Mouse (Mus musculus) lung, embryonic 16.5 days (tissue): ENCODE data around the gene Olfr147. TPM values are rescaled to one million over a fixed set of nuclear protein-coding genes. Genes with fewer than 3 reads are reported as not detected.
"Not testable (repeated sequence)": the region's sequence is repeated elsewhere in the genome, so short reads cannot be mapped to it uniquely, and the experiment has no call there.

ENCODE experiments used
- ATAC-seq: fragments of 200-750 bp; cut with Nextera tagmentation; 2 replicates; pipeline ENCODE4 v1.8.0; 2017; ENCODE audit warnings: low read depth, mild to moderate bottlenecking, moderate library complexity
- H3K27ac ChIP-seq: fragments of 300-500 bp; sonication (generic); 2 replicates; pipeline ENCODE4 v1.5.1; 2014; ENCODE audit warnings: mild to moderate bottlenecking, control low read depth, low read length
- H3K27me3 ChIP-seq: fragments of 300-500 bp; sonication (generic); 2 replicates; pipeline ENCODE4 v1.6.1; 2014; ENCODE audit warnings: low read depth, low read length, mixed read lengths; ENCODE audit not compliant: control insufficient read depth, insufficient read depth
- H3K36me3 ChIP-seq: fragments of 300-500 bp; sonication (generic); 2 replicates; pipeline ENCODE4 v1.6.1; 2014; ENCODE audit warnings: low read length; ENCODE audit not compliant: control insufficient read depth, insufficient read depth
- H3K4me1 ChIP-seq: fragments of 300-500 bp; sonication (generic); replicated peaks from 2 replicates; pipeline ENCODE4 v1.6.1; 2014; ENCODE audit warnings: low read length, mixed read lengths; ENCODE audit not compliant: control insufficient read depth, insufficient read depth
- H3K4me2 ChIP-seq: fragments of 300-500 bp; sonication (generic); 2 replicates; pipeline ENCODE4 v1.6.1; 2014; ENCODE audit warnings: low read depth, low read length, control low read depth
- H3K4me3 ChIP-seq: fragments of 300-500 bp; sonication (generic); 2 replicates; pipeline ENCODE4 v1.5.1; 2014; ENCODE audit warnings: mild to moderate bottlenecking, low read length, control low read depth
- H3K9ac ChIP-seq: fragments of 300-500 bp; sonication (generic); 2 replicates; pipeline ENCODE4 v1.6.1; 2014; ENCODE audit warnings: low read length, control low read depth
- H3K9me3 ChIP-seq: fragments of 300-500 bp; sonication (generic); 2 replicates; pipeline ENCODE4 v1.6.1; 2016; ENCODE audit warnings: low read length; ENCODE audit not compliant: control insufficient read depth
- WGBS: fragments of 180-500 bp; shearing (Covaris S2); extraction: QIAGEN DNeasy Blood & Tissue Kit; methylation state at CpG from one replicate; pipeline ENCODE4 v1.1.7; 2014; 5-methylcytosine and 5-hydroxymethylcytosine counted together
- polyA plus RNA-seq: library from polyadenylated mRNA; unstranded; fragments of >200 nt; fragmentation: Nextera tagmentation; extraction: Ambion mirVana; gene quantifications from 2 replicates; pipeline ENCODE4 v1.2.1, GENCODE M21; 2015

Olfr147 gene
- not detected in 2 replicates for polyA plus RNA-seq

GRCm38 (mm10) chr9:38401398-38401797, at the start of gene Olfr147:
Gene Olfr147 (plus strand): TSS chr9:38401698.
- Histone ChIP-seq H3K4me1 (no peaks in the 10 kb centered on the region), H3K36me3 (no peaks in the 10 kb centered on the region), H3K9me3 (no peaks in the 10 kb centered on the region), H3K27me3 (no peaks in the 10 kb centered on the region), H3K9ac (no peak within 1 kb of the TSS), H3K4me2 (no peak within 1 kb of the TSS), H3K4me3 (no peak within 1 kb of the TSS), H3K27ac (no peak within 1 kb of the TSS)
- ATAC-seq = no peak
- WGBS = 77% methylated on average over 1 of the region's 1 CpGs

- ATAC-seq = no peak
- WGBS = 82% methylated on average over 2 of the region's 2 CpGs
Observed at GRCm38 (mm10) chr9:38366596-38366995, 34.9 kb upstream of the Olfr147 start, which contains the start of gene Olfr250. Gene Olfr250 (plus strand): TSS chr9:38366896.

DNA sequence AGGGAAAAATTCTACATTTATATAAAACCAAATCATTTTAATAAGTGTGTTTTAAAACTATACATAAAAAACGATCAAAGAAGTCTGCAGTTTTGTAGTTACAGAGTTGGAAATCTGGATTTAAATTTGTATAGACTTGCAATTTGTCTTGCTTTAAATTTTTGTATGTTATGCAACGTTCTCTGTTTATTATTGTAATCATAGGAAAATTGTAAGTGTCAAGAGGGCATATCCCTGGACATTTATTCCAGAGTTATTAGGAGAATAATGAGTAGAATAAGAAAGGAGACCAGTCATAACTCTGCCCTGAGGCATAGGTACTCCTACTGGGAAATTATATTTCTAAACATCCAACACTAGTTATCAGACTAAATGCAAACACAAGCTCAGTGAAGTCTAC, 24.7 kb upstream of the Olfr147 start, which contains the start of gene Olfr251:
Gene Olfr251, plus strand, starts transcription at position 301 of the 400 bp plus-strand sequence.
- H3K4me1 ChIP-seq = no peaks in the 10 kb centered on the region
- WGBS = 42% methylated on average over 2 of the region's 2 CpGs
- no peaks in the 10 kb centered on the region for H3K36me3 ChIP-seq
- ATAC-seq = no peak
- no peak within 1 kb of the TSS for H3K4me3 ChIP-seq
- no peaks in the 10 kb centered on the region for H3K27me3 ChIP-seq
- no peaks in the 10 kb centered on the region for H3K9me3 ChIP-seq
- H3K4me2 ChIP-seq = no peak within 1 kb of the TSS
- H3K9ac ChIP-seq = no peak within 1 kb of the TSS
- H3K27ac ChIP-seq = no peak within 1 kb of the TSS

More at GRCm38 (mm10) chr9:38366596-38366995, 34.9 kb upstream of the Olfr147 start, which contains the start of gene Olfr250:
- no peak within 1 kb of the TSS for H3K4me2 ChIP-seq
- no peak within 1 kb of the TSS for H3K4me3 ChIP-seq
- H3K27me3 ChIP-seq = no peaks in the 10 kb centered on the region
- H3K9ac ChIP-seq = no peak within 1 kb of the TSS
- no peaks in the 10 kb centered on the region for H3K9me3 ChIP-seq
- H3K36me3 ChIP-seq = no peaks in the 10 kb centered on the region
- no peak within 1 kb of the TSS for H3K27ac ChIP-seq
- H3K4me1 ChIP-seq = no peaks in the 10 kb centered on the region

GRCm38 (mm10) chr9:38407502-38407901, 6.0 kb downstream of the Olfr147 start:
- H3K27ac ChIP-seq, H3K4me3 ChIP-seq, H3K9me3 ChIP-seq, H3K9ac ChIP-seq, H3K4me2 ChIP-seq, H3K4me1 ChIP-seq, H3K36me3 ChIP-seq, ATAC-seq, H3K27me3 ChIP-seq: not testable (repeated sequence)
- 90% methylated on average over 3 of the region's 3 CpGs for WGBS

- H3K27ac ChIP-seq, H3K9ac ChIP-seq, ATAC-seq, H3K4me3 ChIP-seq, H3K9me3 ChIP-seq, H3K27me3 ChIP-seq, H3K4me2 ChIP-seq, H3K36me3 ChIP-seq, H3K4me1 ChIP-seq: not testable (repeated sequence)
- 86% methylated on average over 14 of the region's 14 CpGs for WGBS
Observed at GRCm38 (mm10) chr9:38413502-38413901, 12.0 kb downstream of the Olfr147 start.

- H3K9me3 ChIP-seq = no peaks in the 10 kb centered on the region
- no peaks in the 10 kb centered on the region for H3K27me3 ChIP-seq
- no peaks in the 10 kb centered on the region for H3K36me3 ChIP-seq
- H3K9ac ChIP-seq = no peak overlapping the region
- H3K4me1 ChIP-seq = no peaks in the 10 kb centered on the region
- H3K4me3 ChIP-seq = no peak overlapping the region
- ATAC-seq = no peak
- H3K27ac ChIP-seq = no peak overlapping the region
- H3K4me2 ChIP-seq = no peak overlapping the region
Observed at GRCm38 (mm10) chr9:38423801-38424200, 22.3 kb downstream of the Olfr147 start.

GRCm38 (mm10) chr9:38427026-38427425, 25.5 kb downstream of the Olfr147 start:
- no peaks in the 10 kb centered on the region for H3K36me3 ChIP-seq
- H3K4me3 ChIP-seq = no peak overlapping the region
- no peaks in the 10 kb centered on the region for H3K4me1 ChIP-seq
- no peak for ATAC-seq
- H3K9me3 ChIP-seq = no peaks in the 10 kb centered on the region
- no peak overlapping the region for H3K4me2 ChIP-seq
- 11% methylated on average over 1 of the region's 1 CpGs for WGBS
- H3K27me3 ChIP-seq = no peaks in the 10 kb centered on the region
- H3K9ac ChIP-seq = no peak overlapping the region
- H3K27ac ChIP-seq = no peak overlapping the region

- WGBS = 82% methylated on average over 1 of the region's 1 CpGs
- H3K27ac ChIP-seq = no peak within 1 kb of the TSS
- H3K27me3 ChIP-seq = no peaks in the 10 kb centered on the region
- no peak within 1 kb of the TSS for H3K9ac ChIP-seq
- H3K4me2 ChIP-seq = no peak within 1 kb of the TSS
- H3K36me3 ChIP-seq = no peaks in the 10 kb centered on the region
- no peak within 1 kb of the TSS for H3K4me3 ChIP-seq
- no peaks in the 10 kb centered on the region for H3K4me1 ChIP-seq
- H3K9me3 ChIP-seq = no peaks in the 10 kb centered on the region
- ATAC-seq = no peak
Observed at GRCm38 (mm10) chr9:38429155-38429554, 27.7 kb downstream of the Olfr147 start, which contains the start of gene Olfr901. Gene Olfr901 (plus strand): TSS chr9:38429455.

GRCm38 (mm10) chr9:38447352-38447751, 45.9 kb downstream of the Olfr147 start, which contains the start of gene Olfr902:
Gene Olfr902 (plus strand): TSS chr9:38447652.
- Histone ChIP-seq H3K27me3 (no peaks in the 10 kb centered on the region), H3K4me1 (no peaks in the 10 kb centered on the region), H3K27ac (no peak within 1 kb of the TSS), H3K9ac (no peak within 1 kb of the TSS), H3K4me2 (no peak within 1 kb of the TSS), H3K4me3 (no peak within 1 kb of the TSS), H3K9me3 (no peaks in the 10 kb centered on the region), H3K36me3 (no peaks in the 10 kb centered on the region)
- WGBS = 83% methylated on average over 5 of the region's 5 CpGs
- ATAC-seq = no peak
